Mouse (Mus musculus) Patski (cell line): Measurements from ENCODE around the gene Olfr559. TPM values are rescaled to one million over a fixed set of nuclear protein-coding genes. Genes with fewer than 3 reads are reported as not detected.

ENCODE experiments used
- ATAC-seq: fragments of 100-300 bp; one replicate; pipeline ENCODE4 v1.8.0; 2021
- CTCF ChIA-PET: fragments of 350-600 bp; sonication (Branson Sonifier 250); formaldehyde crosslinking; loops from one replicate; lab custom pipeline; 2022; ENCODE audit warnings: inconsistent platforms; lab: Charles Lee
- POLR2A ChIA-PET: fragments of 350-600 bp; sonication (Branson Sonifier 250); formaldehyde crosslinking; loops from one replicate; lab custom pipeline; 2022; ENCODE audit warnings: antibody characterized with exemption, inconsistent platforms; lab: Charles Lee
- DNase-seq: peaks from one replicate; pipeline ENCODE4 v3.0.0-alpha.2; 2011; ENCODE audit warnings: low read depth, low spot score
- H3K27me3 ChIP-seq: fragments of 371-371 bp; one replicate; pipeline ENCODE4 v1.5.1; 2021
- CTCF ChIP-seq: fragments of 100-300 bp; IDR thresholded peaks from one replicate; pipeline ENCODE4 v1.5.1; 2021
- in situ Hi-C: fragments of 300-500 bp; cut with MboI; formaldehyde crosslinking; loops from 3 replicates; pipeline ENCODE4 v1.11.1; 2018; ENCODE audit warnings: low pct_unique_long_range_greater_than_20kb, mixed read lengths
- polyA plus RNA-seq: library from polyadenylated mRNA; unstranded; gene quantifications from one replicate; pipeline ENCODE4 v1.2.3, GENCODE M21; 2021

Olfr559 gene
- not detected for polyA plus RNA-seq

GRCm38 (mm10) chr7:102727391-102727790, at the start of gene Olfr559:
TSS of gene Olfr559 (minus strand) at chr7:102727491.
- H3K27me3 ChIP-seq = peaks cover 3% of the 10 kb centered on the region
- CTCF ChIA-PET = no interaction called here
- DNase-seq (no peak), ATAC-seq (no peak)
- no peak for TF ChIP-seq CTCF
- in situ Hi-C loops = no loop called here
- POLR2A ChIA-PET = interaction anchor here (1.2 kb wide), 1 partner anchor 12 kb away, joined by 3 read pairs; no protein-coding TSS in a partner anchor

GRCm38 (mm10) chr7:102770921-102771320, 43.6 kb upstream of the Olfr559 start, which contains the start of gene Olfr561:
TSS of gene Olfr561 (plus strand) at chr7:102771221.
- no peaks in the 10 kb centered on the region for H3K27me3 ChIP-seq
- DNase-seq (no peak), ATAC-seq (no peak)
- in situ Hi-C loops = no loop called here
- POLR2A ChIA-PET = no interaction called here
- no peak for TF ChIP-seq CTCF
- CTCF ChIA-PET = no interaction called here

- POLR2A ChIA-PET = no interaction called here
- in situ Hi-C loops = no loop called here
- ATAC-seq (no peak), DNase-seq (no peak)
- no peaks in the 10 kb centered on the region for H3K27me3 ChIP-seq
- CTCF ChIA-PET = no interaction called here
- TF ChIP-seq CTCF = no peak
These were observed 32.0 kb upstream of the Olfr559 start, which contains the start of the genes Olfr560 and Olfr78 for GRCm38 (mm10) chr7:102759266-102759665. TSS of gene Olfr560 (minus strand) at chr7:102759366. TSS of gene Olfr78 (minus strand) at chr7:102759471.

GRCm38 (mm10) chr7:102752086-102752485, 24.8 kb upstream of the Olfr559 start:
- POLR2A ChIA-PET = no interaction called here
- no peak for ATAC-seq
- CTCF ChIA-PET = no interaction called here
- in situ Hi-C loops = no loop called here
- peaks cover 8% of the 10 kb centered on the region for H3K27me3 ChIP-seq
- DNase-seq = no peak
- TF ChIP-seq CTCF = peak; percentile 46

GRCm38 (mm10) chr7:102737705-102738104, 10.4 kb upstream of the Olfr559 start:
- TF ChIP-seq CTCF = no peak
- ChIA-PET POLR2A (no interaction called here), CTCF (no interaction called here)
- peaks cover 9% of the 10 kb centered on the region for H3K27me3 ChIP-seq
- in situ Hi-C loops = no loop called here
- ATAC-seq (no peak), DNase-seq (no peak)

- ATAC-seq = no peak
- in situ Hi-C loops = no loop called here
- ChIA-PET POLR2A (no interaction called here), CTCF (no interaction called here)
- TF ChIP-seq CTCF = no peak
- H3K27me3 ChIP-seq = no peaks in the 10 kb centered on the region
- no peak for DNase-seq
These were observed 6.5 kb upstream of the Olfr559 start for GRCm38 (mm10) chr7:102733793-102734192.

GRCm38 (mm10) chr7:102718970-102719369, 8.3 kb downstream of the Olfr559 start, which contains the start of gene Olfr33:
TSS of gene Olfr33 (minus strand) at chr7:102719070.
- ChIA-PET POLR2A (no interaction called here), CTCF (no interaction called here)
- ATAC-seq = no peak
- peaks cover 10% of the 10 kb centered on the region for H3K27me3 ChIP-seq
- DNase-seq = no peak
- in situ Hi-C loops = no loop called here
- TF ChIP-seq CTCF = no peak

- peaks cover 8% of the 10 kb centered on the region for H3K27me3 ChIP-seq
- no peak for DNase-seq
- in situ Hi-C loops = no loop called here
- no peak for ATAC-seq
- CTCF ChIA-PET = no interaction called here
- POLR2A ChIA-PET = no interaction called here
- no peak for TF ChIP-seq CTCF
These were observed 25.4 kb downstream of the Olfr559 start, which contains the start of gene Olfr558 for GRCm38 (mm10) chr7:102701915-102702314. TSS of gene Olfr558 (plus strand) at chr7:102702215.

- no peak for TF ChIP-seq CTCF
- H3K27me3 ChIP-seq = peaks cover 8% of the 10 kb centered on the region
- DNase-seq = no peak
- CTCF ChIA-PET = no interaction called here
- in situ Hi-C loops = loop anchor here (25.0 kb wide), 2 partner anchors 436 to 1539 kb away; partner anchors contain the start of genes Rhog, Stim1 and Trim34a
- ATAC-seq = no peak
- POLR2A ChIA-PET = no interaction called here
These were observed 28.8 kb downstream of the Olfr559 start for GRCm38 (mm10) chr7:102698461-102698860.

- peaks cover 8% of the 10 kb centered on the region for H3K27me3 ChIP-seq
- DNase-seq (no peak), ATAC-seq (peak; percentile 67)
- CTCF ChIA-PET = interaction anchor here (1.3 to 1.4 kb wide), 3 partner anchors 9 to 15 kb away, joined by 3 to 9 read pairs (median 4); no protein-coding TSS in a partner anchor
- in situ Hi-C loops = loop anchor here (25.0 kb wide), 2 partner anchors 433 to 1542 kb away; partner anchors contain the start of genes Rhog, Stim1 and Trim34a
- POLR2A ChIA-PET = no interaction called here
- peak; percentile 79 for TF ChIP-seq CTCF
These were observed 31.7 kb downstream of the Olfr559 start, which contains the start of gene Olfr557 for GRCm38 (mm10) chr7:102695358-102696125. TSS of gene Olfr557 (plus strand) at chr7:102695910.
